Mouse (Mus musculus): Measurements from ENCODE around the gene S1pr1. TPM values are rescaled to one million over a fixed set of nuclear protein-coding genes. Genes with fewer than 3 reads are reported as not detected.

S1pr1 gene
- total and polyA plus RNA-seq, 2 experiments from 2014 or later: 40.9 to 61.1 TPM

- no peak overlapping the region for H3K4me2 ChIP-seq (ENCODE audit: low read depth, low read length)
- no peak overlapping the region for H3K9ac ChIP-seq (replicated peaks; ENCODE audit: low read length)
- no peaks in the 10 kb centered on the region for H3K27me3 ChIP-seq (ENCODE audit: insufficient read depth, low read length)
- TF ChIP-seq CTCF (IDR thresholded peaks at IDR 0.05; ENCODE audit: low read depth): no peak
- no peaks in the 10 kb centered on the region for H3K36me3 ChIP-seq (ENCODE audit: insufficient read depth, low read length)
- 94% methylated on average over 2 of the region's 2 CpGs for WGBS
- ATAC-seq (no peak), DNase-seq (ENCODE audit: low spot score) (no peak)
- H3K9me3 ChIP-seq (ENCODE audit: low read length): no peaks in the 10 kb centered on the region
- no peaks in the 10 kb centered on the region for H3K4me1 ChIP-seq (ENCODE audit: insufficient read depth, low read length)
- no peak overlapping the region for H3K4me3 ChIP-seq (ENCODE audit: low read length)
- no peak overlapping the region for H3K27ac ChIP-seq
Measured at GRCm38 (mm10) chr3:115706736-115707135, 8.1 kb downstream of the S1pr1 start.

- WGBS: 93% methylated on average over 9 of the region's 9 CpGs
- no peaks in the 10 kb centered on the region for H3K9me3 ChIP-seq (ENCODE audit: low read length)
- no peaks in the 10 kb centered on the region for H3K4me1 ChIP-seq (ENCODE audit: insufficient read depth, low read length)
- ATAC-seq (no peak), DNase-seq (ENCODE audit: low spot score) (no peak)
- no peak overlapping the region; the same call in 1 of the 2 replicates for H3K27ac ChIP-seq
- H3K4me3 ChIP-seq (ENCODE audit: low read length): no peak overlapping the region
- no peak overlapping the region for H3K4me2 ChIP-seq (ENCODE audit: low read depth, low read length)
- H3K27me3 ChIP-seq (ENCODE audit: insufficient read depth, low read length): no peaks in the 10 kb centered on the region
- TF ChIP-seq CTCF (IDR thresholded peaks at IDR 0.05; ENCODE audit: low read depth): no peak
- H3K9ac ChIP-seq (replicated peaks; ENCODE audit: low read length): no peak overlapping the region
- no peaks in the 10 kb centered on the region for H3K36me3 ChIP-seq (ENCODE audit: insufficient read depth, low read length)
Measured at GRCm38 (mm10) chr3:115704254-115704908, 10.5 kb downstream of the S1pr1 start.

GRCm38 (mm10) chr3:115703720-115704119 is 11.2 kb downstream of the S1pr1 start:
- ATAC-seq: no peak
- Histone ChIP-seq H3K4me1 (ENCODE audit: insufficient read depth, low read length) (no peaks in the 10 kb centered on the region), H3K27me3 (ENCODE audit: insufficient read depth, low read length) (no peaks in the 10 kb centered on the region), H3K4me2 (ENCODE audit: low read depth, low read length) (no peak overlapping the region), H3K9me3 (ENCODE audit: low read length) (no peaks in the 10 kb centered on the region), H3K4me3 (ENCODE audit: low read length) (no peak overlapping the region), H3K9ac (replicated peaks; ENCODE audit: low read length) (no peak overlapping the region), H3K27ac (no peak overlapping the region), H3K36me3 (ENCODE audit: insufficient read depth, low read length) (no peaks in the 10 kb centered on the region)
- WGBS: 97% methylated on average over 8 of the region's 8 CpGs
- DNase-seq (ENCODE audit: low spot score): no peak
- no peak for TF ChIP-seq CTCF (IDR thresholded peaks at IDR 0.05; ENCODE audit: low read depth)

DNA sequence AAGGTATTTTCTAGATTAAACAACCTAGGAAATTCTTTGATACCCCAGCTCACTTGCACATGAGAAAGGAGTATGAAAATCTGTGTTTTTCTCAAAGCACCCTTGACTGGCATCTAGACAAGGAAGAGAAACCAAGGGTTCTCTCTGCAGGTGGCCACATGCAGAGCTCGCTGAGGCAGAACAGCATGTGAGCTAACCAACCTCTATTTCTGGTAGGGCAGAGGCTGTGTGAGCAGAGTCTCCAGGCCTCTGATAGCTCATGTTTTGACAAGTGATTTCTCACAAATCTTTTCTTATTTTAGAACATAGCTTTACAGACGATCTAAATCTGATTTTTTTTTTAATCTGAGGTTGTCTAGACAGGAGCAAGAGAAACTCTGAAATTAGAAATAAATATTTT is 12.8 kb downstream of the S1pr1 start:
- DNase-seq (ENCODE audit: low spot score): no peak
- no peak overlapping the region for H3K4me3 ChIP-seq (ENCODE audit: low read length)
- H3K27me3 ChIP-seq (ENCODE audit: insufficient read depth, low read length): no peaks in the 10 kb centered on the region
- no peaks in the 10 kb centered on the region for H3K36me3 ChIP-seq (ENCODE audit: insufficient read depth, low read length)
- H3K4me2 ChIP-seq (ENCODE audit: low read depth, low read length): no peak overlapping the region
- H3K27ac ChIP-seq: no peak overlapping the region
- no peak for TF ChIP-seq CTCF (IDR thresholded peaks at IDR 0.05; ENCODE audit: low read depth)
- H3K9ac ChIP-seq (replicated peaks; ENCODE audit: low read length): no peak overlapping the region
- 56% methylated on average over 2 of the region's 2 CpGs for WGBS
- H3K9me3 ChIP-seq (ENCODE audit: low read length): no peaks in the 10 kb centered on the region
- ATAC-seq: no peak
- H3K4me1 ChIP-seq (ENCODE audit: insufficient read depth, low read length): no peaks in the 10 kb centered on the region

DNA sequence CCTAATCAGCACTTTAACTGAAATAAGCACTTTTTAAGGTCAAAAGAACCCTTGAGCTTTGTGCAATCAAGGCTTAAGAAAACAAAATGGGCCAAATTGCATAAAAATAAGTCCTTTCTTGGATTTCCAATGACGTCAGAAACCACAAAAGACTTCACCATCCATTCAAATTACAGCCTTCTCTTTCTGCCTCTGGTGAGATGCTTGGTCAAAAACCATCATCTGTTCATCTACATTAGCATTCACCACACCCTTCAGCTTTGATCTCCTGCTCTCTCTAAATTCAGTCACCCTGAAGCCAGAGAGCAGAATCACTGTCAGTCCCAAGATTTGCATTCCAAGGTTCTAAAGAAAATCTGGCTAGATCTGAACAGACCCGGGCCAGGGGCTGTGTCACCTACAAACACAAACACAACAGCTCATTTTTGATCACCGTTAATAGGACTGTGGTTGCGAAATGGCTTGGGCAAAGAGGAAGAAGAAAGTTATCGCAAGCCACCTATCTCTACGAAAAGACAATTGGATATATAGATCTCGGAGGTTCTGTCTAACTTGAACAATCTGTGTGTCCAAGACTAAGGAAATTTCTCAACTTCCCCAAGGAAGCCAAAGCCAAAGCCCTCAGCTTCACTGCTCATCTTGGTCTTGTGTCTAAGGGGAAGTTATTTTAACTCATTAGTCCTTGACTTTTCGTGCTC is 19.5 kb downstream of the S1pr1 start:
- Histone ChIP-seq H3K9me3 (ENCODE audit: low read length) (no peaks in the 10 kb centered on the region), H3K36me3 (ENCODE audit: insufficient read depth, low read length) (no peaks in the 10 kb centered on the region), H3K4me1 (ENCODE audit: insufficient read depth, low read length) (no peaks in the 10 kb centered on the region), H3K4me3 (ENCODE audit: low read length) (no peak overlapping the region), H3K9ac (replicated peaks; ENCODE audit: low read length) (no peak overlapping the region), H3K4me2 (ENCODE audit: low read depth, low read length) (no peak overlapping the region), H3K27ac (no peak overlapping the region), H3K27me3 (ENCODE audit: insufficient read depth, low read length) (no peaks in the 10 kb centered on the region)
- no peak for TF ChIP-seq CTCF (IDR thresholded peaks at IDR 0.05; ENCODE audit: low read depth)
- no peak for DNase-seq (ENCODE audit: low spot score)
- 78% methylated on average over 8 of the region's 8 CpGs for WGBS
- no peak for ATAC-seq

- H3K36me3 ChIP-seq (ENCODE audit: insufficient read depth, low read length): no peaks in the 10 kb centered on the region
- no peaks in the 10 kb centered on the region for H3K9me3 ChIP-seq (ENCODE audit: low read length)
- DNase-seq (ENCODE audit: low spot score) (no peak), ATAC-seq (no peak)
- no peaks in the 10 kb centered on the region for H3K27me3 ChIP-seq (ENCODE audit: insufficient read depth, low read length)
- H3K4me2 ChIP-seq (ENCODE audit: low read depth, low read length): no peak overlapping the region
- H3K4me3 ChIP-seq (ENCODE audit: low read length): no peak overlapping the region
- no peak overlapping the region for H3K9ac ChIP-seq (replicated peaks; ENCODE audit: low read length)
- no peak for TF ChIP-seq CTCF (IDR thresholded peaks at IDR 0.05; ENCODE audit: low read depth)
- H3K27ac ChIP-seq: no peak overlapping the region
- H3K4me1 ChIP-seq (ENCODE audit: insufficient read depth, low read length): no peaks in the 10 kb centered on the region
- WGBS: 90% methylated on average over 5 of the region's 5 CpGs
Measured at GRCm38 (mm10) chr3:115694168-115694567, 20.7 kb downstream of the S1pr1 start.

DNA sequence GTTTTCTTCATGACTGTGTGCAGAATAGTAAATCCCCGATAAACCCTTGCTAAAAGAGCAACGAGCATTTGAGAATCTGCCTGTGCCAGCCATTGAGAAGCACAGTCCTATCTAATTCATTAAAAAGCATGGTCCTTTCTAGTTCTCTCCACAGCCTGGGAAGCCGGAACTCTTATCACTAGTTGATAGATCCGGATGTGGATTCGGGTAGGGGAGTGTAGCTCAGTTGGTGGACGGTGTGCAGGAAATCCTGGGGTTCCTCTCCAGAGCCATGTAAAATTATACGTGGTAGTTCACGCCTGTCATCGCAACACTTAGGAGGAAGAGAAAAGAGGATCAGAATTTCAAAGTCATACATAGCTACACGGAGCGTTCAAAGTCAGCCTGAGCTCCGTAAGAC is 21.5 kb downstream of the S1pr1 start:
- Histone ChIP-seq H3K9me3 (ENCODE audit: low read length) (no peaks in the 10 kb centered on the region), H3K4me3 (ENCODE audit: low read length) (no peak overlapping the region), H3K4me1 (ENCODE audit: insufficient read depth, low read length) (no peaks in the 10 kb centered on the region), H3K9ac (replicated peaks; ENCODE audit: low read length) (no peak overlapping the region), H3K4me2 (ENCODE audit: low read depth, low read length) (no peak overlapping the region), H3K27me3 (ENCODE audit: insufficient read depth, low read length) (no peaks in the 10 kb centered on the region), H3K36me3 (ENCODE audit: insufficient read depth, low read length) (no peaks in the 10 kb centered on the region), H3K27ac (no peak overlapping the region)
- DNase-seq (ENCODE audit: low spot score) (no peak), ATAC-seq (no peak)
- TF ChIP-seq CTCF (IDR thresholded peaks at IDR 0.05; ENCODE audit: low read depth): no peak
- WGBS: 85% methylated on average over 12 of the region's 12 CpGs
